In genomic region chr1:57423696-57424095, GRCm38 (mm10) we compare ENCODE assay signal across 8 mouse cellular contexts. TPM values are rescaled to one million over a fixed set of nuclear protein-coding genes. Genes with fewer than 3 reads are reported as not detected.
DNase-seq lines count a peak whose midpoint lies in the region; ATAC-seq and TF ChIP-seq lines count a peak whose summit lies in the region.

No protein-coding gene starts in this region.

- H3K27me3 ChIP-seq in cerebellum, adult 2 months (ENCODE audit: control insufficient read depth, insufficient read depth, low read length): no peaks in the 10 kb centered on the region
- 0 out of 2 replicates have a peak, but pooled peaks cover 4% of the 10 kb centered on the region for H3K27me3 ChIP-seq in kidney, embryonic 15.5 days

- H3K27ac ChIP-seq in cerebellum, adult 2 months (ENCODE audit: insufficient read depth, low read length): no peak overlapping the region
- H3K27ac ChIP-seq in kidney, embryonic 15.5 days: no peak overlapping the region
- H3K27ac ChIP-seq in ES-E14 (ENCODE audit: insufficient read depth, low read depth, low read length, poor library complexity, severe bottlenecking): no peak overlapping the region

- TF ChIP-seq POLR2A in cerebellum, adult 2 months (IDR thresholded peaks at IDR 0.05; ENCODE audit: borderline replicate concordance, insufficient read depth, low read length): no peak

- H3K9ac ChIP-seq in kidney, embryonic 15.5 days: no peak overlapping the region
- no peak overlapping the region for H3K9ac ChIP-seq in ES-E14 (ENCODE audit: insufficient read depth, low read depth, low read length, poor library complexity, severe bottlenecking)

- H3K4me2 ChIP-seq in kidney, embryonic 15.5 days: no peak overlapping the region

- H3K4me3 ChIP-seq in cerebellum, adult 2 months (replicated peaks; ENCODE audit: insufficient read depth, low read depth, low read length): no peak overlapping the region
- H3K4me3 ChIP-seq in kidney, embryonic 15.5 days (replicated peaks): no peak overlapping the region
- no peak overlapping the region for H3K4me3 ChIP-seq in ES-E14 (ENCODE audit: insufficient read depth in 1 of 2, low read depth in 1 of 2, low read length in 2 of 2, poor library complexity in 1 of 2, severe bottlenecking in 1 of 2)

- H3K4me1 ChIP-seq in cerebellum, adult 2 months (ENCODE audit: control insufficient read depth, insufficient read depth, low read length): no peaks in the 10 kb centered on the region
- no peaks in the 10 kb centered on the region for H3K4me1 ChIP-seq in kidney, embryonic 15.5 days
- H3K4me1 ChIP-seq in ES-E14 (ENCODE audit: control insufficient read depth in 2 of 2, insufficient read depth in 2 of 2, low read length in 2 of 2, poor library complexity in 1 of 2): no peaks in the 10 kb centered on the region

- H3K9me3 ChIP-seq in kidney, embryonic 15.5 days (replicated peaks): no peaks in the 10 kb centered on the region
- no peaks in the 10 kb centered on the region for H3K9me3 ChIP-seq in ES-E14 (ENCODE audit: control insufficient read depth, insufficient read depth, low read depth, low read length)

- TF ChIP-seq CTCF in cerebellum, adult 2 months (IDR thresholded peaks at IDR 0.05; ENCODE audit: borderline replicate concordance, insufficient read depth, low read depth, low read length): peak; percentile 24; the same call in 1 of the 2 replicates

- WGBS in cerebellum, adult 2 months: 4% methylated on average over 1 of the region's 1 CpGs
- 3% methylated on average over 1 of the region's 1 CpGs for whole genome bisulfite sequencing in kidney, embryonic 15.5 days

- in situ Hi-C loops in ES-E14 (cut with MboI; ENCODE audit: low sequenced_read_pairs in 2 of 2, unreplicated experiment in 2 of 2): loop anchor here (10.0 to 25.0 kb wide), 3 partner anchors 531 to 871 kb away; partner anchors contain the start of gene Aox2 (in 1 of the 2)

- H3K36me3 ChIP-seq in kidney, embryonic 15.5 days: no peaks in the 10 kb centered on the region
- H3K36me3 ChIP-seq in ES-E14 (ENCODE audit: control insufficient read depth, insufficient read depth, low read length, poor library complexity, severe bottlenecking): no peaks in the 10 kb centered on the region

- no peak for ATAC-seq in cerebellum, adult (ENCODE audit: insufficient number of reproducible peaks, low FRiP score, low TSS enrichment)
- ATAC-seq in kidney, embryonic 15.5 days (replicated peaks; ENCODE audit: low FRiP score): no peak
- peak; percentile 48 to 56; a peak in 2 of 4 replicates for ATAC-seq in hematopoietic stem cell, adult 5-6 weeks (replicated peaks in 1 of 2; ENCODE audit: insufficient read depth in 1 of 2, low FRiP score in 2 of 2, low TSS enrichment in 1 of 2, low read depth in 1 of 2, poor library complexity in 2 of 2, severe bottlenecking in 2 of 2)

- DNase-seq in cerebellum, adult 2 months: no peak
- peak; percentile 27 for DNase-seq in kidney, postnatal 14 days
- peak; percentile 25 for DNase-seq in ES-E14 (ENCODE audit: low read depth, low spot score)
- no peak for DNase-seq in frontal cortex, postnatal 14 days (ENCODE audit: low spot score in 2 of 2)
- no peak for DNase-seq in thymus, adult 18-20 months

TF ChIP-seq in ES-E14, 5 proteins besides CTCF, POLR2A, EP300 and RAD21:
- no peak for TF ChIP-seq CHD2 (IDR thresholded peaks at IDR 0.05; ENCODE audit: low read depth, low read length)
- TF ChIP-seq ZC3H11A (IDR thresholded peaks at IDR 0.05; ENCODE audit: borderline replicate concordance, low read depth, low read length): peak; percentile 70
TF ChIP-seq in ES-E14: peak in this region for 1.

RNA-seq across cellular contexts. Expression of gene Tyw5, which starts 16.8 kb away (rescaled TPM):
- 26.5 and 28.1 TPM in 2 replicates for polyA plus RNA-seq in cerebellum, adult 2 months (2012; rRNA removed)
- 30.5 and 34.4 TPM in 2 replicates for polyA plus RNA-seq in kidney, embryonic 15.5 days (2015; fragmentation: Nextera tagmentation; extraction: Ambion mirVana)
- 23.1 and 25.5 TPM in 2 replicates for total RNA-seq in ES-E14 (2012; rRNA removed)
- total RNA-seq in hematopoietic stem cell, adult 5-6 weeks (2017): 35.7 and 41.6 TPM in 2 replicates

RNA-seq across cellular contexts. Expression of gene Maip1, which starts 17.6 kb away (rescaled TPM):
- 11.5 and 11.9 TPM in 2 replicates for polyA plus RNA-seq in cerebellum, adult 2 months (2012; rRNA removed)
- polyA plus RNA-seq in kidney, embryonic 15.5 days (2015; fragmentation: Nextera tagmentation; extraction: Ambion mirVana): 20.4 and 21.8 TPM in 2 replicates
- 12.4 and 14.5 TPM in 2 replicates for total RNA-seq in ES-E14 (2012; rRNA removed)
- 12.7 and 12.9 TPM in 2 replicates for total RNA-seq in hematopoietic stem cell, adult 5-6 weeks (2017)

RNA-seq across cellular contexts. Expression of gene 1700066M21Rik, which starts 46.3 kb away (rescaled TPM):
- polyA plus RNA-seq in cerebellum, adult 2 months (2012; rRNA removed): 11.6 and 15.3 TPM in 2 replicates
- 12.9 and 13.7 TPM in 2 replicates for polyA plus RNA-seq in kidney, embryonic 15.5 days (2015; fragmentation: Nextera tagmentation; extraction: Ambion mirVana)
- total RNA-seq in ES-E14 (2012; rRNA removed): 6.7 and 7.3 TPM in 2 replicates
- 11.9 and 13.4 TPM in 2 replicates for total RNA-seq in hematopoietic stem cell, adult 5-6 weeks (2017)

Comparison
In these comparisons a context has a peak if more than half of its experiments do, and no peak if none do; other contexts are left out.
1. DNase-seq: peak in kidney, postnatal 14 days (single experiment) and ES-E14 (single experiment); none in cerebellum, adult 2 months (0 of 2), frontal cortex, postnatal 14 days (0 of 2) and thymus, adult 18-20 months (0 of 2).
2. ATAC-seq: peak in hematopoietic stem cell, adult 5-6 weeks (2 of 2); none in cerebellum, adult (single experiment) and kidney, embryonic 15.5 days (single experiment).